Mouse (Mus musculus) megakaryocyte progenitor cell, adult 5-6 weeks (primary cell): ENCODE results near the gene Zbtb9. TPM values are rescaled to one million over a fixed set of nuclear protein-coding genes. Genes with fewer than 3 reads are reported as not detected.
A peak's percentile ranks its signal among the peaks of the same experiment; 100 is the strongest.

Source experiments
- ATAC-seq: replicated peaks from 2 replicates; pipeline ENCODE4 v1.8.0; 2016; ENCODE audit warnings: mild to moderate bottlenecking, moderate TSS enrichment, inconsistent platforms; ENCODE audit not compliant: poor library complexity
- total RNA-seq, 2 experiments: library from RNA; stranded (forward) in 1 of 2; stranded (reverse) in 1 of 2; fragments of 157-497, 149-512 nt in 1 of 2; fragments of 200-1000 nt in 1 of 2; gene quantifications; 2 replicates each; pipeline versions ENCODE4 v1.2.3 to v1.2.4; 2015 to 2017

Gene Zbtb9
- total RNA-seq, 2 experiments from 2014 or later: 5.3 to 16.3 TPM

DNA sequence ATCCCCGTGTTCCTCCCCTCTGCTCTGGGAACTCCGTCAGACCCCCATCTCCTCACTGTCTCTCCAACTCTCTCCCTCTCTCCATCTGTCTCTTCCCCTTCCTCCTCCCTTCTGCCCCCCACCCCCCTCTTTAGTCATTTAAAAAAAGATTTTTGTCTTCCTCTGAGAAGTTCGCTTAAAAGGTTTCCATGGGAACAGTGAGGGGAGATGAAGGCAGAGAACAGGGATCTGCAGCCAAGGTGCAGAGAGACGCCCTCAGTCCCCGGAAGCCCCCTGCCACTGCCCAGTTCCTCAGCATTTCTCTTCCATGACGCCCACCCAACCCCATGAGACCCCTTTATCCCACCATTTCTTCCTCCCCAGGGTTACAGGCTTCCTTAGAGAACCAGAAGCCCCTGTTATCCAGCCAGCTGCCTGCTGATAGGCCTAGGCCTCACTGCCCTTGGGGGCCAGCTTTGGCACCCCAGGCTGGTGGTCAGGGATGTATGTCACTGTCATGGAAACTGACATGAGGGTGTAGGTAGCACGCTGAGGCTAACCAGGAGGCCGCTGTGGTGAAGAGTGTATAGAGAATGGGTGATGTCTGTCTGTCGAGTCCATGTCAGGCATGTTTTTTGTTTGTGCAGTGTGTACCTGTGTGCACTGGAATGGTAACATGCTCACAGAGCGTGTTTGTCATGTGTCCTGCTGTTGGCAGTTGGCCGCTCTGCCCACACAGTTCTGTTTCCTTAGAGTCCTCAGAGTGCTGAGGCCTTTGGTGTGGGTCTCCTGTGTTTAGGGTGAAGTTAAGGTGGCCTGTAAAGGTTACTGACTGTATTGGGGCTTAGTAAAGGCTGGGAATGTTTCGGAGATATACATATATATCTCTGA lies 25.5 kb upstream of the Zbtb9 start:
- no peak for ATAC-seq

DNA sequence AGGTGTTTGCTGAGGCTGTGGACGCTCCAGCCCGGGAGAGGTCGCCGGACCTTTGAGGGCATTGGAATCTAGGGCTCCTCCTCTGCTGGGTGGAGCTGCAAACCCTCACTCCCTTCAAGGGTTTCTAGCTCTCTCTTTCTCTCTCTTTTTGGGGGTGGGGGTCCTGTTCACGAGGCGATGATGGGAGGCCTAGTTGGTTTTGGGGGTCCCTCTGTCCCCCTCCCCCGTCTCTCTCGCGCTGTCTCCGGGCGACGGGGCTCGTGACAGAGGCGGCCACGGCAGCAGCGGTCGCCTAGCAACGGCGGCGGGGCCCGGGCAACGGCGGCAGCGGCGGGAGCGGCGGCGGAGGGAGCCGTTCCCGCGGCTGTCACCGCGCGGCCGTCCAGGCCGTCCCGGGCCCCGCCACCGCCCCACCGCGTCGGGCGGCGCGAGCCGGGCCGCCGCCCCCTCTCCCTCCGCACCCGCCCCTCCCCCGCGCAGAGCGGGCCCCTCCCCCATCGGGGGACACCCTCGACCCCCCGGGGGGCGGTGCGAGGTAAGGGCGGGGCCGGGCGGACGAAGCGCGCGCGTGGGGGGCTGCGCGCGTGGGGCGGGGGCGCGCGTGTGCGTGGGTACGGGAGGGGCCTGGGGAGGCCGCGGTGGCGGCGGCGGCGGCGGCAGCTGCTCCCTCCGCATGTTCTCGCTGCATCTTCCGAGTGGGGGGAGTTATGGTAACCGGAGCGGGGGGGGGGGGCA lies 24.5 kb upstream of the Zbtb9 start:
- no peak for ATAC-seq

DNA sequence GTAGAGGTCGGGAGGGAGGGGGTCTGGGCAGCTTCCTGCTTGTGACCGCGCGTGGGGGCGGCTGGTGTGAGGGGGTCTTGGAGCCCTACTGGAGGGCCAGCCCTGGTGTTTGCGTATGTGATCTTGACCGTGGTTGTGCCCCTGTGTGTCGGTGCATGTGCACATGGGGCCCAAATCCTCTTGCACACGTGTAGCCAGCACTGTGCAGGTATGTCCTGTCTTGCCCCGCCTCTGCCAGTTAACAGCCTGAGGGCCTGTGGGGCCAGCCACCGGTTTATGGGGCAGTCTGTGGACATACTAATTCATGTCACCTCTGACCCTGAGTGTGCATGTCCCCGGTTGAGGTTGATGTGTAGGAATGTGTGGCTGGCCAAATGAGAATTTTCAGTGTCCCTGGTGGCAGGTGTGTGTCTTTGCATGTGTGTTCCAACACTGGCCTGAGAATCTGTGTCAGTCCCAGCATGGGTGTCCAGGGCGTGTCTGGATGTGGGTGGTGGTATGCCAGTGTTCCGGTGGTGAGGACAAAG lies 23.9 kb upstream of the Zbtb9 start:
- ATAC-seq: peak; percentile 58

DNA sequence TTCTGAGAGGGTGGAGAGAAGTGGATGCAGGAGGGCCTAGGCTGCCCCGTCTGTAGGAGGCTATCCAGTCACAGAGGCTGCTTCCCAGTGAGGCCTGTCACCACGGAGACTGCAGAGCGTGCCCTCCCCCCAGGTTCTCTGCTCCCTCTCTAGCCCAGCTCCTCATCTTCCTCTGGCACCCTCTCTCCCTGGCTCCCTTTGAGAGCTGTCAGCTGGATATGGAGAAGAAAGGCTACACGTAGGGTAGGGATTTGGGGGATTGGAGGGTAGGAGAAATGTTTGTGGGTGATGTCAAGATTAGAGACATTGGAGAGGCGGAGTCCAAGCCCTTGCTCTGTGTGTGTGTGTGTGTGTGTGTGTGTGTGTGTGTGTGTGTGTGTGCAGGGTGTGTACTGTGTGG lies 23.1 kb upstream of the Zbtb9 start:
- ATAC-seq: no peak

DNA sequence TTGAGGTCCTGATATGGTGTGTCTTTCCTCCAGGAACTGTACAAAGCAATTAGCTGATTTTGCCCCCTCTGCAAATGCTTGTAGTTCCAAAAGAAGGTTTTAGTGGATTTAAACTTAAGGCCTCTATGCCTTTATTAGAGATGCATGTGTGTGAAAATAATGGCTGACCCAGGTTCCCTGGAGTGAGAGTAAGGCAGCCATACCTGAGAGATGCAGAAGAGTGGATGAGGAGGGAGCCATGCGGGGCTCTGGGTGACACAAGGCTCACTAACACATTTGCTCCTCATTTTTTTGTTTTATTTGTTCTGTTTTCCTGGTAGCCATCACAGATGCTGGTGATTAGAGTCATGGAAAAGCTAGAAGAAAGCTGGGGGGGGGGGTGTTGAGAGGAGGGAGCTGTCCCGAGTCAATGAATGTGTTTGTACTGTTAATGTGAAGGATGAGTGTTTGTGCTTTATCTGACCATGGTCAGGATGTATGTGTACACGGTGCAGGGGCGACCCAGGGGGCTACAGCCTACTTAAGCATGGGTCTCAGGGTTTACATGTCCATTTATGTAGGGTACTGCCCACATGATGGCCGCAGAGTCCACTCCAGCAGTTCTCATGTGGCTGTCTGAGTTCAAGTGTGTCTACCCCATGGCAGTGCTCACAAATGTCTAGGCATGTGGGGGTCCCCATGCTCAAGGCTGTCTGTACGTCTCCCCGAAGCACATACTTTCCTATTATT lies 22.2 kb upstream of the Zbtb9 start:
- ATAC-seq: no peak

DNA sequence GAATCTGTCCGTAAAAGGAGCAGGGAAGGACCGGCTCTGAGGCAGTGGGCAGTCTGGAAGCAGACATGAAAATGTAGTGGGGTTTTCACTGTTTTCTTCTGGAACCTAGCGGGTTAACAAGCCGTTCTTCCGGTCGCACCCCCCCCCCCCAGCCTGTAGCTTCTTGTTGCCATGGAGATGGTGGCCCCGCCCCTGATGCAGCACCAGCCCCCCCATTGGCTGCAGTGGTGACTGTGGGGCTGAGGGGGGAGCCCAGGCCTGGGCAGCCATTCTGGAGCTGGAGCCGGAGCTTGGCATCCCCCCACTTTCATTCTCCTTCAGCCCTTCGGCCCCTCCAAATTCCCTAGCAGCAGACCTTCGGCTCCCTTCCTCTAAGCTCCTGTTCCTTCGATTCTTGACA lies 21.6 kb upstream of the Zbtb9 start:
- ATAC-seq: peak; percentile 75

DNA sequence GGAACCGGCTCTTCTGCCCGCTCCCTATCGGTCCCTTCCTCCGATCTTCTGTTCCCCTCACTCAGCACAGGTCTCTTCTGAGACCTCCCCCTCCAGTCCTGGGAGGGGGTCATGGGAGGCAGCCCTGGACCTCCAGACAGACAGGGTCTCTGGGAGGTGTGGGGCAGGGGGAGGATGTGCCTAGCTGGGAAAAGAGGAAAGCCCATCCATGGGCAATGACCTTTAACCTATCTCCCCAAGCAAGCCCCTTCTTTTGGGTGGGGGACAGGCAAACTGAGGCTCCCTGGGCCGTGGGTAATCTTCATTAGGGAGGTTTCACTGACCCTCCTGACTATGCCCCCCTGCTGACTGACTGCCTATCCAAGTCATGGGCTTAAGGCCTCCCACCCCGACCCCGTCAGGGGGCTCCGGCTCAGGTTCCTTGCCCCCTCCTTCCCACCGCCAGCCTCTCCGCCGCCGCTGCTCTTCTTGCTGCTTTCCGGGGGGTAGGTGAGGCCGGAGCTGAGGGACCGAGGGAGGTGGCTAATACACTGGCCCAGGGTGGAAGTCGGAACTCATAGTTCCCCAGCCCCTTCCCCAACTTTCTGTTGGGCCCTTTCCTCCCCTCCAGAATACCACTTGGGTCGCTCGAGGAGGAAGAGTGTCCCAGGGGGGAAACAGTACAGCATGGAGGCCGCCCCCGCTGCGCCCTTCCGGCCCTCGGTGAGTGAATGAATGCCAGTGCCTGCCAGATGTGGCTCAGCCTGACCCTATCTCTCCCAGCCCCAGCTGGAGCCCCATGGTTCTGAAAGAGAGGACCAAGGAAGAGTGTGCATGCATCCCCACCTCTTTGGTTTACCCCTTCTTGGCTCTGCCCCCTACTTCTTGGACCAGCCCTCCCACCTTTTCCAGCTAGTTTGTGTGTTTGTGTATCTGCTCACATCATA lies 20.8 kb upstream of the Zbtb9 start:
- ATAC-seq: no peak

DNA sequence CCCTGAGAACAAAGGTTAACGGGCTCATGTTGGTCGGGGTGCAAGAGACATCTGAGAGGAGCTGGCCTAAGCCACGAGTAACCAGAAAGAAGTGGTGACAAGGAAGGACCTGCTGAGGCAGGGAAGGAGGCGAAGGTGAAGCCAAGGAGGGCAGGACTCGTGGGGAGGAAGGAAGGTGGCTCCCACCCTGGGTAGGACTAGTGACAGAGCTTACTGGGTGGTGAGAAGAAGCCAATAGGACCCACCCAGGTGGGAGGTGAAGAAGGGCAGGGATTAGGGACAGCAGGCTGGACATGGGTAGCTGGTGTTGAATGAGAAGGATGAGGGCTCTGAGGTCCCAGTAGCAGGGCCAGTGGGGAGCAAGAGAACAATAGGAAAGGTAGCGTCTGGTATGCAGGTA lies 19.8 kb upstream of the Zbtb9 start:
- ATAC-seq: no peak

DNA sequence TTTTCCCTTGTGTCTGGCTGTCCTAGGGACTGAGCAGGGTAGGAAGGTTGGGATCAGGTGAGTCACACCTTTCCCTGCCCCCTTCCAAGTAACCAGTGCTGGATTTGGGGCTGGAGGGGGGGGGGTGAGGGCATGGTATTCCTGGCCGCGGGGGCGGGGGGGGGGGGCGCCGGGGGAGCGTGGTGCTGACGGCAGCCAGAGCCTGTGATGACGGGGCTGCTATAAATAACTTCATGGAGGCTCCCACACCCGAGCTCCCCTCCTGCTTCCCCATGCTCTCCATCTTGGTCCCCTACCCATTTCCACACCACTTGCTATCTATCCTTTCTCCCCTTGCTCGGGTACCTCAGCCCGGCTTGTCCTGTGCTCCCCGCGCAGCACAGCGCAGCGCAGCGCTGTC lies 19.2 kb upstream of the Zbtb9 start:
- ATAC-seq: no peak

DNA sequence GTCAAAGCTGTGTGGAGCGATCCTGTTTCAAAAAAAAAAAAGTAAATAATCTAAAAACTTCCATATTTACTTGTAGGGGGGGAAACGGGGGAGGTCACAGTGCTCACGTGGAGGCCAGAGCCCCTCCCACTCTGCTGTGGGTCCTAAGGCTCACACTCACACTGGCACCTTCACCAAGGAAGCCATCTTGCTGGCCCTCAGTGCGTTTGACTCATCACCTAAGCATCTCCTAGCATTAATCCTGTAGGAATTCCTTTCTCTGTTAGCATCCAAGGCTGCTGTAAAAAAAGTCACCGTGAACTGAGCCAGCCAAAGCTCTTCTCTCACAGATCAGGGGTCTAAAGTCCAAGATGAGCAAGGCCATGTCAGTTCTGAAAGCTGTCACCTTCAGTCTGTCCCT lies 16.7 kb upstream of the Zbtb9 start:
- ATAC-seq: no peak

DNA sequence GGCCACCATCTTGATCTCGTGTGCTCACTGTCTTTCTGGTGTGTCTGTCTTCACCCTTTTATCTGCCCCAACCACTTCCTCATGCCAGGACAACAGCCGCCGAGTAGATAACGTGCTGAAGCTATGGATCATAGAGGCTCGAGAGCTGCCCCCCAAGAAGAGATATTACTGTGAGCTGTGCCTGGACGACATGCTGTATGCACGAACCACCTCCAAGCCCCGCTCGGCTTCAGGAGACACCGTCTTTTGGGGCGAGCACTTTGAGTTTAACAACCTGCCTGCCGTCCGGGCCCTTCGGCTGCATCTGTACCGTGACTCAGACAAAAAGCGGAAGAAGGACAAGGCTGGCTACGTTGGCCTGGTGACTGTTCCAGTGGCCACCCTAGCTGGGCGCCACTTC lies 16.1 kb upstream of the Zbtb9 start:
- peak; percentile 85 for ATAC-seq

DNA sequence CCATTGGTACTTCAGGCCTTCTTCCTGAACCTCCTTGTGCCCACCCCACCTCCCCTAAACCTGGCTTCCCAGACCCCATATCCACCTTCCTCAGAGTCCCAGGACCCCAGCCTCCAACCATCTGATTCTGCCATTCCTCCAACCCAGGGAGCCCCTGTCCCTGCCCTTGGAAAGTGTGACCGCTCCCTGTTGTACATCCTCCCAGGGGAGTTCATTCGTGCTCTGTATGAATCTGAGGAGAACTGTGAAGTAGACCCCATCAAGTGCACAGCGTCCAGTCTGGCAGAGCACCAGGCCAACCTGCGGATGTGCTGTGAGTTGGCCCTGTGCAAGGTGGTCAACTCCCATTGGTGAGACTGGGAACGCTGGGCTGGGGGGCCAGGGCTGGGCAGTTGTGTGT lies 15.1 kb upstream of the Zbtb9 start:
- ATAC-seq: no peak

DNA sequence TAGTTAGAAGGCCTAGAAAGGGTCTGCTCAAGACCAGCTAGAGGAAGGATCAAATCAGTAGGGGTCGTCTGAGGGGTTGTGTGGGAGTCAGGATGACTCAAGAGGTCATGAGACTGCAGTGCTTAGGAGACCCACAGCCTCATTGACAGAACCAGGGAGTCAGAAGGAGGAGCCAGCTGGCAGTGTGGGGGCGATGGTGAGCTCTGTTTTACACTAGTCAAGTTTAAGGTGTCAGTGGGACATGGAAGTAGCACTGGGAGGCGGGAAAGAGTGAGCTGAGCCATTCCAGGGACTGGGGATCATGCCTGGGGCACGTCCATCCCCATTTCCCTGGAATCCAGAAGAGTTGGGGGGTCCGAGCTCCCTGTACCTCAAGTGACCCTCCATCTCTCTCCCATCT lies 14.1 kb upstream of the Zbtb9 start:
- no peak for ATAC-seq

DNA sequence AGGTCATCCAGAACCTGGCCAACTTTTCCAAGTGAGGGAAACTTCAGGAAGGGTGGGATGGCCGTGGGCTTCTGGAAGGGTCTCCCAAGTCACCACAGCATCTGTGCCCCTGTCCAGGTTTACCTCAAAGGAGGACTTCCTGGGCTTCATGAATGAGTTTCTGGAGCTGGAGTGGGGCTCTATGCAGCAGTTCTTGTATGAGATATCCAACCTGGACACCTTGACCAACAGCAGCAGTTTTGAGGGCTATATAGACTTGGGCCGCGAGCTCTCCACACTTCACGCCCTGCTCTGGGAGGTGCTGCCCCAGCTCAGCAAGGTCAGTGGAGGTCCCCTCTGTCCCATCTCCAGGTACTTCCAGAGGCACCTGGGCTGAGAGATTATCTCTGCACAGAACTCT lies 13.2 kb upstream of the Zbtb9 start:
- ATAC-seq: no peak

DNA sequence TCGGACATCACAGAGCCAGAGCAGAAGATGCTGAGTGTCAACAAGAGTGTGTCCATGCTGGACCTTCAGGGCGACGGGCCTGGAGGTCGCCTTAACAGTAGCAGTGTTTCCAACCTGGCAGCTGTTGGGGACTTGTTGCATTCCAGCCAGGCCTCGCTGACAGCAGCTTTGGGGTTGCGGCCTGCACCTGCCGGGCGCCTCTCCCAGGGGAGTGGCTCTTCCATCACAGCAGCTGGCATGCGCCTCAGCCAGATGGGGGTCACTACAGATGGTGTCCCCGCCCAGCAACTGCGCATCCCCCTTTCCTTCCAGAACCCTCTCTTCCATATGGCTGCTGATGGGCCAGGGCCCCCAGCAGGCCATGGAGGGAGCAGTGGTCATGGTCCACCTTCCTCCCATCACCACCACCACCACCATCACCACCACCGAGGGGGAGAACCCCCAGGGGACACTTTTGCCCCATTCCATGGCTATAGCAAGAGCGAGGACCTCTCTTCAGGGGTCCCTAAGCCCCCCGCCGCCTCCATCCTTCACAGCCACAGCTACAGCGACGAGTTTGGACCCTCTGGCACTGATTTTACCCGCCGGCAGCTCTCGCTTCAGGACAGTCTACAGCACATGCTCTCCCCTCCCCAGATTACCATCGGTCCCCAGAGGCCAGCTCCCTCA lies 11.3 kb upstream of the Zbtb9 start:
- ATAC-seq: no peak

DNA sequence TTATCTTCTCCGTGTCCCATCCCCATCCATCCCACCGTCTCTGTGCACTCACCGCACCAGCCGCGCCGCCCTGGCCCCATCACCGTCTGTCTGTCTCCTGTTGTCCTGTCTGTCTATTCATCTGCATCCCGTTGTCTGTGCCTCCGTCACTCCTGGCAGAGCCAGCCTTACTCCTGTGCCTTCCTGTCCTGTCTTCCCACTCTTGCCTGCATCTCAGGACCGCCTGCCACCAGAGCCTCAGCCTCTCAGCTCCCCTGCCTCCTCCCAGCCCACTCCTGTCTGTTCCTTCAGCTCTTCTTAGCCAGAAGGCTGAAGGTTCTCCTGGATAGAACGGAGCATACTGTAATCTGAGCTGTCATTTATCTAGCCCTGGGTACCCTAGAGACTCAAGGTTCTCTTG lies 6.0 kb upstream of the Zbtb9 start:
- no peak for ATAC-seq

DNA sequence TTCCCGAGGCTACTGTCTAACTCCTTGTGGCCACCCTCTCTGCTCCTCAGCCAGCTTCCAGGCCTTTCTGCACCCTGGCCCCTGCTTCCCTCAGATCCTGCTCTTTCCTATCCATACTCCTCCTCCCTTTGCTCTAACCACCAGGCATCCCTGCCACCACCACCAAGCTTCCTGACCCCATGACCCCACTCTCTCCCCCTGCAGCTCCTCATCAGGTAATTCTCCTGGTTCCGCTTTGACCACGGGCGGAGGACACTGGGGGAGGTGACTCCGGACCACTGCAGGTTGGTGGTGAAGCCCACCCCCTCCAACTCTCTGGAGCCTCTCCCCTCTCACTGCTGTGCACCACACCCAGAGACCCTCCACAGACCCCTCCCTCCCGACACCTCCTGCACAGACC lies 5.5 kb upstream of the Zbtb9 start:
- no peak for ATAC-seq

DNA sequence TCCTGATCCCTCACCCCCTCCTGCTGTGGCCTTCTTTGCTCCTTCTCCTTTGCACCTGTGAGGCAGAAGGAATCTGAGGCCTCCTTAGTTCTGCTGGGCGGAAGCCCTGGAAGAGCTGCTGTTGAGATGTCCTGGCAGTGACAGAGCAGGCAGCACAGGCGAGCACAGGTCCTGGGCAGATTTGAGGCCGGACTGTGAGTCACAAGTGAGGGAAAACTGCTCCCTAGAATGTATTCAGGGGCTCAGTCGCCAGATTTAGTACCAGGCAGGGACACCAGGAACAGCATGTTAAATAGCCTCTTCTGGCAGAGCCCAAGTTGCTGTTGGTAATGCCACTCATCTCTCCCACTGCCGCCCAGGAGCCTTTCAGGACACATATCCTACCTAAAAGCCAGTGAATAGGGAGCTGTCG lies 4.8 kb upstream of the Zbtb9 start:
- ATAC-seq: no peak

DNA sequence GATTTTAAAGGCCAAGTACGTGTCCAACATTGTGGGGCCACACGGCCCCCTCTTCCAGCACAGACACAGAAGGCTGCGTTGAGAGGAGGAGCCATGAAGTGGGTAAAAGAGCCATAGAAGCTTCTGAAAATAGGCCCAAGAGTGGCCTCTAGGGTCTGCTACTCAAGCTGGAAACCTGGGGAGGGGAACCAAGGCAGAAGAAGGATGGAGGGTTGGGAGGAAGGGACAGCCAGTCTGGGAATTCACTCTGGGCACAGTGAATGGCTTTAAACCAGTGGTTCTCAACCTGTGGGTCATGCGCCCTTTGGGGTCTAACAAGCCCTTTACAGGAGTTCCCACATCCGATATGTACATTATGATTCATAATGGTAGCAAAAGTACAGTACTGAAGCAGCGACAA lies 3.7 kb upstream of the Zbtb9 start:
- ATAC-seq: no peak

DNA sequence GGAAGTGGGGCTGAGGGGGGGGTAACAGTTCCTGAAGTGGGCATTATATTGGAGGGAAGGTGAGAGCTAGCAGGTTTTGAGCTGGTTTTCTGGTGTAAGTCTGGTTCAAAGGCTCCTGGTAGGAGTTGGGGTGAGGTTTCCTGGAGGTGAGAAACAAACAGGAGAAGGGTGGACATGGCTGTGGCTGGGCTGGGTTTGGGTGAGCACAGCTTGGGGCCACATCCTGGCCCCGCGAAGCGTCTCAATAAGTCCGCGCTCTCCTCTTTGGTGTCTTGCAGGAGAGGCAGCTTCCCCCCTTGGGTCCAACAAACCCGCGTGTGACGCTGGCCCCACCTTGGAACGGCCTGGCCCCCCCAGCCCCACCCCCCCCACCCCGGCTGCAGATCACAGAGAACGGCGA lies 2.7 kb upstream of the Zbtb9 start:
- ATAC-seq: no peak
